In genomic region chr2:134126988-134127387, GRCm38 (mm10) we compare ENCODE assay signal across 23 mouse cellular contexts.
DNase-seq lines count a peak whose midpoint lies in the region; ATAC-seq and TF ChIP-seq lines count a peak whose summit lies in the region.
"Had no signal": no experiment of that assay in that cellular context is flagged by ENCODE, and none has a peak within 500 bp of the region (broad histone marks: within the 10 kb centered on the region; RNA-seq: fewer than 3 reads in every experiment).

No protein-coding gene starts in this region.

- no peak overlapping the region for H3K9ac ChIP-seq in midbrain, embryonic 12.5 days (replicated peaks)
- H3K9ac ChIP-seq in midbrain, embryonic 11.5 days (ENCODE audit: low read length): no peak overlapping the region
- H3K9ac ChIP-seq in midbrain, embryonic 13.5 days (replicated peaks): no peak overlapping the region
- no peak overlapping the region for H3K9ac ChIP-seq in midbrain, embryonic 14.5 days (replicated peaks; ENCODE audit: low read length)
- no peak overlapping the region for H3K9ac ChIP-seq in midbrain, embryonic 15.5 days

- TF ChIP-seq CTCF in brain, embryonic 14.5 days (IDR thresholded peaks at IDR 0.05; ENCODE audit: borderline replicate concordance, extremely low read depth, insufficient read depth, insufficient read length): no peak

- H3K4me1 ChIP-seq in midbrain, embryonic 12.5 days: no peaks in the 10 kb centered on the region
- H3K4me1 ChIP-seq in midbrain, embryonic 11.5 days (ENCODE audit: control insufficient read depth, insufficient read depth, low read length): no peaks in the 10 kb centered on the region
- no peaks in the 10 kb centered on the region for H3K4me1 ChIP-seq in midbrain, embryonic 13.5 days (replicated peaks)
- no peaks in the 10 kb centered on the region for H3K4me1 ChIP-seq in midbrain, embryonic 10.5 days
- no peaks in the 10 kb centered on the region for H3K4me1 ChIP-seq in midbrain, embryonic 14.5 days (ENCODE audit: control insufficient read depth, insufficient read depth, low read length)
- H3K4me1 ChIP-seq in midbrain, embryonic 15.5 days: no peaks in the 10 kb centered on the region

- no peaks in the 10 kb centered on the region for H3K27me3 ChIP-seq in midbrain, embryonic 12.5 days
- no peaks in the 10 kb centered on the region for H3K27me3 ChIP-seq in midbrain, embryonic 11.5 days (ENCODE audit: control insufficient read depth, insufficient read depth, low read length)
- no peaks in the 10 kb centered on the region for H3K27me3 ChIP-seq in midbrain, embryonic 13.5 days
- no peaks in the 10 kb centered on the region for H3K27me3 ChIP-seq in midbrain, embryonic 10.5 days (ENCODE audit: low read depth, poor library complexity, severe bottlenecking)
- H3K27me3 ChIP-seq in midbrain, embryonic 14.5 days (ENCODE audit: control insufficient read depth, insufficient read depth, low read length): no peaks in the 10 kb centered on the region
- H3K27me3 ChIP-seq in midbrain, embryonic 15.5 days (replicated peaks): no peaks in the 10 kb centered on the region
- H3K27me3 ChIP-seq: CH12.LX, Patski had no signal

- TF ChIP-seq POLR2A in brain, embryonic 14.5 days (IDR thresholded peaks at IDR 0.05; ENCODE audit: borderline replicate concordance, extremely low read depth, insufficient read depth, insufficient read length, poor library complexity, severe bottlenecking): no peak

- WGBS in midbrain, embryonic 12.5 days: 69% methylated on average over 1 of the region's 1 CpGs
- WGBS in midbrain, embryonic 11.5 days: 76% methylated on average over 1 of the region's 1 CpGs
- 51% methylated on average over 1 of the region's 1 CpGs for WGBS in midbrain, embryonic 13.5 days
- WGBS in midbrain, embryonic 10.5 days: 92% methylated on average over 1 of the region's 1 CpGs
- WGBS in midbrain, embryonic 14.5 days: 36% methylated on average over 1 of the region's 1 CpGs
- 51% methylated on average over 1 of the region's 1 CpGs for WGBS in midbrain, embryonic 15.5 days

- H3K9me3 ChIP-seq in midbrain, embryonic 12.5 days: no peaks in the 10 kb centered on the region
- H3K9me3 ChIP-seq in midbrain, embryonic 11.5 days (ENCODE audit: control insufficient read depth, low read length): no peaks in the 10 kb centered on the region
- H3K9me3 ChIP-seq in midbrain, embryonic 13.5 days: no peaks in the 10 kb centered on the region
- no peaks in the 10 kb centered on the region for H3K9me3 ChIP-seq in midbrain, embryonic 10.5 days (replicated peaks)
- H3K9me3 ChIP-seq in midbrain, embryonic 14.5 days (ENCODE audit: control insufficient read depth, low read length): no peaks in the 10 kb centered on the region
- no peaks in the 10 kb centered on the region for H3K9me3 ChIP-seq in midbrain, embryonic 15.5 days

- H3K4me2 ChIP-seq in midbrain, embryonic 12.5 days (replicated peaks): no peak overlapping the region
- H3K4me2 ChIP-seq in midbrain, embryonic 11.5 days: no peak overlapping the region
- no peak overlapping the region for H3K4me2 ChIP-seq in midbrain, embryonic 13.5 days (replicated peaks)
- H3K4me2 ChIP-seq in midbrain, embryonic 14.5 days (ENCODE audit: low read length): no peak overlapping the region
- H3K4me2 ChIP-seq in midbrain, embryonic 15.5 days: no peak overlapping the region

- no peaks in the 10 kb centered on the region for H3K36me3 ChIP-seq in midbrain, embryonic 12.5 days
- no peaks in the 10 kb centered on the region for H3K36me3 ChIP-seq in midbrain, embryonic 11.5 days (ENCODE audit: control insufficient read depth, insufficient read depth, low read length)
- no peaks in the 10 kb centered on the region for H3K36me3 ChIP-seq in midbrain, embryonic 13.5 days
- H3K36me3 ChIP-seq in midbrain, embryonic 10.5 days: no peaks in the 10 kb centered on the region
- H3K36me3 ChIP-seq in midbrain, embryonic 14.5 days (ENCODE audit: control insufficient read depth, insufficient read depth, low read length): no peaks in the 10 kb centered on the region
- H3K36me3 ChIP-seq in midbrain, embryonic 15.5 days (replicated peaks): no peaks in the 10 kb centered on the region
- H3K36me3 ChIP-seq: G1E had no signal

- H3K27ac ChIP-seq in midbrain, embryonic 12.5 days (replicated peaks): no peak overlapping the region
- H3K27ac ChIP-seq in midbrain, embryonic 11.5 days (ENCODE audit: low read depth, low read length): no peak overlapping the region
- no peak overlapping the region for H3K27ac ChIP-seq in midbrain, embryonic 13.5 days
- no peak overlapping the region for H3K27ac ChIP-seq in midbrain, embryonic 10.5 days (replicated peaks)
- no peak overlapping the region for H3K27ac ChIP-seq in midbrain, embryonic 14.5 days (replicated peaks; ENCODE audit: low read depth, low read length)
- H3K27ac ChIP-seq in midbrain, embryonic 15.5 days: no peak overlapping the region

- peak; percentile 65; the same call in 1 of the 2 replicates for ATAC-seq in midbrain, embryonic 12.5 days (ENCODE audit: low FRiP score, low read depth)
- ATAC-seq in midbrain, embryonic 11.5 days (ENCODE audit: low FRiP score): no peak
- peak; percentile 55; the same call in 1 of the 2 replicates for ATAC-seq in midbrain, embryonic 13.5 days
- ATAC-seq in midbrain, embryonic 14.5 days (ENCODE audit: low FRiP score, low TSS enrichment): peak; percentile 40; the same call in 1 of the 2 replicates
- ATAC-seq in midbrain, embryonic 15.5 days (replicated peaks): no peak
- ATAC-seq in frontal cortex, adult (ENCODE audit: low TSS enrichment): no peak
- ATAC-seq: activated CD4-positive, CD25-positive, alpha-beta regulatory T cell, adult 4 months; CD4-positive, CD25-positive, alpha-beta regulatory T cell, adult 4 months; Patski had no signal

- H3K4me3 ChIP-seq in midbrain, embryonic 12.5 days: no peak overlapping the region
- H3K4me3 ChIP-seq in midbrain, embryonic 11.5 days (ENCODE audit: low read depth, low read length): no peak overlapping the region
- H3K4me3 ChIP-seq in midbrain, embryonic 13.5 days (replicated peaks): no peak overlapping the region
- H3K4me3 ChIP-seq in midbrain, embryonic 10.5 days: no peak overlapping the region
- H3K4me3 ChIP-seq in midbrain, embryonic 14.5 days (replicated peaks; ENCODE audit: low read depth, low read length): no peak overlapping the region
- H3K4me3 ChIP-seq in midbrain, embryonic 15.5 days: no peak overlapping the region

- DNase-seq in midbrain, embryonic 11.5 days (ENCODE audit: low spot score, missing footprints): no peak
- DNase-seq in midbrain, embryonic 10.5 days (ENCODE audit: low spot score): no peak
- peak; percentile 27 for DNase-seq in midbrain, embryonic 14.5 days
- DNase-seq in brain, embryonic 14.5 days (ENCODE audit: low read depth): peak; percentile 16
- DNase-seq: adrenal gland, adult 2 months; adrenal gland, adult 8-10 months; adrenal gland, postnatal 10 days; adrenal gland, postnatal 14 days; adrenal gland, postnatal 25 days; adrenal gland, postnatal 36 days; B cell, adult 2 months; cerebellum, adult 11 months; cerebellum, adult 11-12 months; cerebellum, adult 18-20 months had no signal

Comparison
In these comparisons a context has a peak if more than half of its experiments do, and no peak if none do; other contexts are left out.
1. ATAC-seq: peak in midbrain, embryonic 12.5 days (single experiment), midbrain, embryonic 13.5 days (single experiment) and midbrain, embryonic 14.5 days (single experiment); none in midbrain, embryonic 11.5 days (single experiment), midbrain, embryonic 15.5 days (single experiment) and frontal cortex, adult (single experiment).
2. DNase-seq: peak in midbrain, embryonic 14.5 days (single experiment) and brain, embryonic 14.5 days (single experiment); none in midbrain, embryonic 11.5 days (single experiment) and midbrain, embryonic 10.5 days (single experiment).